Mouse (Mus musculus) heart, postnatal 0 days (tissue): ENCODE measurements at regions not wholly inside any gene's neighbourhood (a gene's known extent, or its start where the extent isn't known, plus 50 kb on each side); places are given as distances from the start of the nearest gene placed in this dataset.

Experiments
- ATAC-seq: fragments of 200-750 bp; cut with Nextera tagmentation; 2 replicates; pipeline ENCODE4 v1.8.0; 2017; ENCODE audit warnings: low read depth, moderate number of reproducible peaks, moderate library complexity; ENCODE audit not compliant: insufficient read depth
- DNase-seq: peaks from one replicate; pipeline ENCODE4 v3.0.0-alpha.2; 2016; ENCODE audit warnings: low spot score
- H3K27ac ChIP-seq: fragments of 300-500 bp; sonication (generic); 2 replicates; pipeline ENCODE4 v1.5.1; 2014; ENCODE audit warnings: low read depth, mild to moderate bottlenecking
- H3K27me3 ChIP-seq: fragments of 300-500 bp; sonication (generic); 2 replicates; pipeline ENCODE4 v1.6.1; 2014; ENCODE audit warnings: low read length, mixed read lengths; ENCODE audit not compliant: control insufficient read depth, insufficient read depth
- H3K36me3 ChIP-seq: fragments of 300-500 bp; sonication (generic); replicated peaks from 2 replicates; pipeline ENCODE4 v1.6.1; 2014; ENCODE audit warnings: low read length, mixed read lengths; ENCODE audit not compliant: control insufficient read depth, insufficient read depth
- H3K4me1 ChIP-seq: fragments of 300-500 bp; sonication (generic); 2 replicates; pipeline ENCODE4 v1.6.1; 2014; ENCODE audit warnings: antibody characterized with exemption; ENCODE audit not compliant: control insufficient read depth, insufficient read depth
- H3K4me2 ChIP-seq: fragments of 300-500 bp; sonication (generic); 2 replicates; pipeline ENCODE4 v1.6.1; 2014; ENCODE audit warnings: low read depth, mild to moderate bottlenecking, low read length, moderate library complexity
- H3K4me3 ChIP-seq: fragments of 300-500 bp; sonication (generic); 2 replicates; pipeline ENCODE4 v1.5.1; 2014; ENCODE audit warnings: low read depth, low read length
- H3K9ac ChIP-seq: fragments of 300-500 bp; sonication (generic); replicated peaks from 2 replicates; pipeline ENCODE4 v1.6.1; 2014; ENCODE audit warnings: low read depth, low read length, mixed read lengths
- H3K9me3 ChIP-seq: fragments of 300-500 bp; sonication (generic); replicated peaks from 2 replicates; pipeline ENCODE4 v1.6.1; 2016; ENCODE audit warnings: low read length; ENCODE audit not compliant: control insufficient read depth
- CTCF ChIP-seq: IDR thresholded peaks from 2 replicates; pipeline ENCODE4 v1.5.1; 2016; ENCODE audit warnings: antibody characterized with exemption, control low read depth, low read depth
- EP300 ChIP-seq: IDR thresholded peaks from 2 replicates; pipeline ENCODE4 v1.6.1; 2016; ENCODE audit warnings: antibody characterized with exemption, low read depth
- WGBS: fragments of 180-500 bp; shearing (Covaris S2); extraction: QIAGEN DNeasy Blood & Tissue Kit; methylation state at CpG from one replicate; pipeline ENCODE4 v1.1.7; 2014; 5-methylcytosine and 5-hydroxymethylcytosine counted together

- 0 out of 2 replicates have a peak, but pooled peaks cover 3% of the 10 kb centered on the region for H3K9me3 ChIP-seq
- H3K27ac ChIP-seq: no peak overlapping the region
- H3K36me3 ChIP-seq: no peaks in the 10 kb centered on the region
- 29% methylated on average over 9 of the region's 9 CpGs for WGBS
- 0 out of 2 replicates have a peak, but pooled peaks cover 4% of the 10 kb centered on the region for H3K4me1 ChIP-seq
- DNase-seq (peak; percentile 76), ATAC-seq (peak; percentile 39; the same call in 1 of the 2 replicates)
- H3K27me3 ChIP-seq: no peaks in the 10 kb centered on the region
- no peak overlapping the region for H3K9ac ChIP-seq
- TF ChIP-seq CTCF (peak; percentile 81), EP300 (no peak)
- no peak overlapping the region for H3K4me3 ChIP-seq
- no peak overlapping the region for H3K4me2 ChIP-seq
Observed at GRCm38 (mm10) chr15:71240647-71241351, 2593.6 kb upstream of the Gm6569 start.

GRCm38 (mm10) chr15:71243539-71243938, 2590.8 kb upstream of the Gm6569 start:
- peak overlapping the region; percentile 82 for H3K27ac ChIP-seq
- peak; percentile 96 for ATAC-seq

GRCm38 (mm10) chr15:71275876-71276565, 2558.3 kb upstream of the Gm6569 start:
- ATAC-seq: no peak
- H3K4me1 ChIP-seq: no peaks in the 10 kb centered on the region
- no peak for TF ChIP-seq EP300
- TF ChIP-seq CTCF: no peak
- H3K9ac ChIP-seq: no peak overlapping the region
- H3K36me3 ChIP-seq: no peaks in the 10 kb centered on the region
- H3K9me3 ChIP-seq: no peaks in the 10 kb centered on the region
- no peak overlapping the region for H3K27ac ChIP-seq
- no peak overlapping the region for H3K4me3 ChIP-seq
- no peak overlapping the region for H3K4me2 ChIP-seq
- H3K27me3 ChIP-seq: no peaks in the 10 kb centered on the region
- DNase-seq: no peak
- WGBS: 80% methylated on average over 2 of the region's 2 CpGs

More at GRCm38 (mm10) chr15:71243539-71243938, 2590.8 kb upstream of the Gm6569 start:
- no peak overlapping the region for H3K9ac ChIP-seq
- 33% methylated on average over 9 of the region's 9 CpGs for WGBS
- 0 out of 2 replicates have a peak, but pooled peaks cover 4% of the 10 kb centered on the region for H3K4me1 ChIP-seq
- no peaks in the 10 kb centered on the region for H3K36me3 ChIP-seq
- DNase-seq: peak; percentile 87
- H3K27me3 ChIP-seq: no peaks in the 10 kb centered on the region
- no peak overlapping the region for H3K4me3 ChIP-seq
- TF ChIP-seq EP300 (peak; percentile 99), CTCF (no peak)
- no peaks in the 10 kb centered on the region for H3K9me3 ChIP-seq
- H3K4me2 ChIP-seq: no peak overlapping the region

GRCm38 (mm10) chr15:71276566-71276912, 2557.8 kb upstream of the Gm6569 start:
- H3K9me3 ChIP-seq: no peaks in the 10 kb centered on the region
- TF ChIP-seq CTCF: no peak
- TF ChIP-seq EP300: no peak
- no peak overlapping the region for H3K4me3 ChIP-seq
- no peaks in the 10 kb centered on the region for H3K4me1 ChIP-seq
- H3K36me3 ChIP-seq: no peaks in the 10 kb centered on the region
- no peak for ATAC-seq
- no peak overlapping the region for H3K27ac ChIP-seq
- no peak overlapping the region for H3K9ac ChIP-seq
- no peak for DNase-seq
- no peak overlapping the region for H3K4me2 ChIP-seq
- no peaks in the 10 kb centered on the region for H3K27me3 ChIP-seq
- WGBS: 60% methylated on average over 2 of the region's 2 CpGs

GRCm38 (mm10) chr15:71277388-71277787, 2557.0 kb upstream of the Gm6569 start:
- WGBS: 64% methylated on average over 2 of the region's 2 CpGs
- TF ChIP-seq EP300 (no peak), CTCF (no peak)
- ATAC-seq: no peak

More at GRCm38 (mm10) chr15:71277388-71277787, 2557.0 kb upstream of the Gm6569 start:
- Histone ChIP-seq H3K27ac (no peak overlapping the region), H3K27me3 (no peaks in the 10 kb centered on the region), H3K36me3 (no peaks in the 10 kb centered on the region), H3K4me1 (no peaks in the 10 kb centered on the region), H3K9ac (no peak overlapping the region), H3K4me2 (no peak overlapping the region), H3K4me3 (no peak overlapping the region), H3K9me3 (no peaks in the 10 kb centered on the region)
- DNase-seq: no peak
